Mouse (Mus musculus) ES-Bruce4 (cell line): ENCODE measurements around the gene Gm45213.

Source experiments
- CTCF ChIP-seq: IDR thresholded peaks from one replicate; pipeline ENCODE4 v1.8.1; 2011; ENCODE audit warnings: low read depth, low read length
- EP300 ChIP-seq: IDR thresholded peaks from 2 replicates; pipeline ENCODE4 v1.6.1; 2011; ENCODE audit warnings: low read depth, low read length; ENCODE audit not compliant: insufficient read depth
- POLR2A ChIP-seq: IDR thresholded peaks from one replicate; pipeline ENCODE4 v1.8.1; 2011; ENCODE audit warnings: low read length; ENCODE audit not compliant: insufficient read depth

- TF ChIP-seq CTCF (no peak), POLR2A (no peak), EP300 (no peak)
These were observed 1.2 kb downstream of the Gm45213 start for GRCm38 (mm10) chr7:66044617-66045016.
